Mouse (Mus musculus): Measurements from ENCODE around the gene L3mbtl1.

DNA sequence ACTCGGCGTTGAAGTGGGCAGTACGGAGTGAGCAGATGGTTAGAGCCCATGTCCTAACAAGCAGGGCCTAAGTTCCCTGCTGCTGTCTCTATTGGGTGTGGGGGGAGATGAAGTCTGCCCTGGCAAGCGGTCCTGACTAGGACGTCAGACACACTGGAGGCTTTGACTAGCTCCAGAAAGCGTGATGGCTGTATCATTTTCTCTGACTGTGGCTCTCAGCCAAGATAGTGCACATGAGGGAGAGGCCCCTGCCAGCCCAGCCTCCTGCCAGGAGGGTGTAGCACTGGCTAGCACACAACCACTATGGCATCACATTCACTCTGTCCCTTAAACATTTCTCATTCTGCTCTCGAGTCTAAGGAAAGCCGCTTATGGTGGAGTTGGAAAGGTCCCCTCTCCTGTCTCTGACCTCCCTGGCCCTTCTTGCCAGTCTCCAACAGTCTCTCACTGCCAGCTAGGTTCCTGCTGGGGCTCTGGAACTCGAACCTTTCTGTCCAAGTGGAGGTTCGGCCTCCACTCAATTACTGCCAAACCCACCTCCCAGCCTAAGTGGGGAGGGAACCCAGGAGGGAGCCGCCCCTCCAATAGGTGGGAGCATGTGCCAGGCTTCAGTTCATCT lies 32.0 kb downstream of the L3mbtl1 start:
- TF ChIP-seq CTCF (IDR thresholded peaks at IDR 0.05 in 2 of 3, conservative IDR thresholded peaks at IDR 0.05 in 1 of 3; ENCODE audit: control insufficient read depth in 1 of 3, insufficient read depth in 1 of 3, low read depth in 2 of 3, low read length in 3 of 3, poor library complexity in 1 of 3, severe bottlenecking in 1 of 3) (no peak), HCFC1 (IDR thresholded peaks at IDR 0.05; ENCODE audit: low read depth, low read length) (no peak), BHLHE40 (IDR thresholded peaks at IDR 0.05; ENCODE audit: borderline replicate concordance, low read depth, low read length) (no peak), KAT2A (conservative IDR thresholded peaks at IDR 0.05; ENCODE audit: low read depth, low read length) (no peak)

All from MEL (cell line).